Mouse (Mus musculus) spleen, adult 2 months (tissue): Measurements from ENCODE around the gene Cth. TPM values are rescaled to one million over a fixed set of nuclear protein-coding genes. Genes with fewer than 3 reads are reported as not detected.
"Not testable (repeated sequence)": the region's sequence is repeated elsewhere in the genome, so short reads cannot be mapped to it uniquely, and the experiment has no call there.

ENCODE experiments used
- DNase-seq, 2 experiments: peaks; one replicate each; pipeline versions ENCODE4 v3.0.0 to v3.0.0-alpha.2; 2012 to 2021; ENCODE audit warnings: low spot score in 2 of 2, low read depth in 1 of 2
- H3K27ac ChIP-seq: fragments of 200-500 bp; 2 replicates; pipeline ENCODE4 v1.5.1; 2012; ENCODE audit warnings: low read length, inconsistent platforms; ENCODE audit not compliant: insufficient read depth
- H3K27me3 ChIP-seq: fragments of 200-500 bp; 2 replicates; pipeline ENCODE4 v1.6.1; 2012; ENCODE audit warnings: mild to moderate bottlenecking, moderate library complexity, low read length, inconsistent platforms; ENCODE audit not compliant: control insufficient read depth, insufficient read depth
- H3K36me3 ChIP-seq: fragments of 200-500 bp; 2 replicates; pipeline ENCODE4 v1.6.1; 2012; ENCODE audit warnings: mild to moderate bottlenecking, low read length, inconsistent platforms; ENCODE audit not compliant: control insufficient read depth, insufficient read depth
- H3K4me1 ChIP-seq: fragments of 200-500 bp; 2 replicates; pipeline ENCODE4 v1.6.1; 2011; ENCODE audit warnings: inconsistent platforms; ENCODE audit not compliant: control insufficient read depth, insufficient read depth, insufficient read length
- H3K4me3 ChIP-seq: fragments of 200-500 bp; 2 replicates; pipeline ENCODE4 v1.5.1; 2011; ENCODE audit warnings: mild to moderate bottlenecking, inconsistent platforms; ENCODE audit not compliant: insufficient read depth, insufficient read length; ENCODE audit errors: extremely low read depth
- CTCF ChIP-seq: fragments of 200-500 bp; IDR thresholded peaks from 2 replicates; pipeline ENCODE4 v1.5.1; 2011; ENCODE audit warnings: mild to moderate bottlenecking, inconsistent platforms; ENCODE audit not compliant: insufficient read depth, insufficient read length, insufficient replicate concordance; ENCODE audit errors: extremely low read depth
- POLR2A ChIP-seq: fragments of 200-500 bp; IDR thresholded peaks from 2 replicates; pipeline ENCODE4 v1.6.1; 2011; ENCODE audit warnings: low read depth, low read length, inconsistent platforms
- WGBS: fragments of 180-500 bp; shearing (Covaris S2); methylation state at CpG from one replicate; pipeline ENCODE4 v1.1.7; 2018; 5-methylcytosine and 5-hydroxymethylcytosine counted together
- polyA plus RNA-seq: library from polyadenylated mRNA; depleted of rRNA; stranded (reverse); fragments of >200 nt; gene quantifications from 2 replicates; pipeline ENCODE4 v1.2.3, GENCODE M21; 2012

Gene Cth
- polyA plus RNA-seq, 1 experiment: 0.29 TPM

DNA sequence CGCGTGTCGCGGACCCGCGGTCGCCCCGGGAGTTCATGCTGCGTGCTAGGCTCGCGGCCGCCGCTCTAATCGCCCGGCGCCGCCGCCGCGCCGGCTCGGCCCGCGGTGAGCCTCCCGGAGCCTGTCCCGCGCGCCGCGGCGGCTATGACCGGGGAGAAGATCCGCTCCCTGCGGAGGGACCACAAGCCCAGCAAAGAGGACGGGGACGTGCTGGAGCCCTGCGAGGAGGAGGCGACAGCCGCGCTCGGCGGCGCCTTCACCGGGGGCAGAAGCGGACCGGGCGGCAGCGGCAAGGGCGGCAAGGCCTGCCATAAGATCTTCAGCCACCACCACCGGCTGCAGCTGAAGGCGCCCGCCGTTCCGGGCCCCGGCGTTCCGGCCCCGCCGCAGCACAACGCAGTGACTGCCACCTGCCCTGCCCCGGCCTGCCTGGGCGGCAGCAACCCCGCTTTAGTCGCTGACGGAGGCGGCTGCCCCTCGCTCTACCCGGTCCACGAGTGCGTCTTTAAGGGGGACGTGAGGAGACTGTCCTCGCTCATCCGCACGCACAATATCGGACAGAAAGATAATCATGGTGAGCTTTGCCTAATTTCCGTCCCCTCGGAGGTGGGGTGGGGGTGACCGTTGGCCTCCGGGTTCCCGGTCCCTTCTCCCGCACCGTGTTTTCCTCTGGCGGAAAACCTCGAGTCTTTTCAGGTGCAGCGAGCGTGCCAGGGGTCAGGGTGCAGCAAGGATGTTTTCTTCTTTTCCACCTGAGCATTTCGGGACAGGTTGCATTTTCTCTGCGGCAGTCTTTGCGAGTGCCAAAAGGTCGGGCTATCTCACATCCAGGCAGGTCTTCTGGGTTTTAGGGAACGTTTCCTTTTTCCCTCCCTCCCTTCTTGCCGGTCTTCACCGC lies 22.8 kb upstream of the Cth start:
- peak overlapping the region; percentile 100 for H3K27ac ChIP-seq
- H3K4me1 ChIP-seq: peaks cover 5% of the 10 kb centered on the region
- peak in 1 of 2 experiments; percentile 20 for DNase-seq

DNA sequence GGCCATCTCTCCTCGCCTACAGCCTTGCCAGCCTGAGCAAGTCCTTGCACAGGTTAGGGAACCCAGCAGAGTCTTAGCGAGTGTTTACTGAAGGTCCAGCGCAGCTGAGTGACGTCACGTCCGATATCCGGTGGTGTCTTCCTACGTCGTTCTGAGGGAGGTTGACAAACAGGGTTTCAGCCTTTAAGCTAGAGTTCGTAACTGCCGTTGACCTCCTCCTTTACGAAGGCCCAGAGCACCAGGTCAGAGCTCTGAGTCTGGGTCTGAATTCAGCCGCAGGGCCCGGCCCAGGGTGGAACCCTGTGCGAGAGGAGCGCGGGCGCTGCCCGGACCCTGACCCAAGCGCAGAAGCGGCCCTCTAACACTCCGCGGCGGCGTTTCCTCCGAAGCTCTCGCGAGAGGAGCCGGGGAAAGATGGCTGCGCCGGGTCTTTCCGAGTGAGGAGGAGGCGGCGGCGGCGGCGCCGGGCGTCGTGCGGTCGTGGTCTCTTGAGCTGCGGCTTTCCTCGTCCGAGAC lies 22.0 kb upstream of the Cth start, which contains the start of gene Ankrd13c:
TSS of gene Ankrd13c (plus strand) at position 397 of the 516 bp plus-strand sequence.
- under 1% methylated on average over 45 of the region's 45 CpGs for WGBS
- Histone ChIP-seq H3K27me3 (no peaks in the 10 kb centered on the region; the same call in 1 of the 2 replicates), H3K4me3 (peak within 1 kb of the TSS; percentile 89), H3K27ac (peak within 1 kb of the TSS; percentile 100), H3K4me1 (peaks cover 5% of the 10 kb centered on the region), H3K36me3 (no peaks in the 10 kb centered on the region)
- TF ChIP-seq POLR2A (peak; percentile 52), CTCF (no peak)
- peak; percentile 88 to 92 for DNase-seq

More for the DNA sequence above, 22.8 kb upstream of the Cth start:
- under 1% methylated on average over 92 of the region's 93 CpGs for WGBS
- Histone ChIP-seq H3K27me3 (no peaks in the 10 kb centered on the region; the same call in 1 of the 2 replicates), H3K36me3 (no peaks in the 10 kb centered on the region), H3K4me3 (peak overlapping the region; percentile 89)
- TF ChIP-seq CTCF (no peak), POLR2A (no peak)

DNA sequence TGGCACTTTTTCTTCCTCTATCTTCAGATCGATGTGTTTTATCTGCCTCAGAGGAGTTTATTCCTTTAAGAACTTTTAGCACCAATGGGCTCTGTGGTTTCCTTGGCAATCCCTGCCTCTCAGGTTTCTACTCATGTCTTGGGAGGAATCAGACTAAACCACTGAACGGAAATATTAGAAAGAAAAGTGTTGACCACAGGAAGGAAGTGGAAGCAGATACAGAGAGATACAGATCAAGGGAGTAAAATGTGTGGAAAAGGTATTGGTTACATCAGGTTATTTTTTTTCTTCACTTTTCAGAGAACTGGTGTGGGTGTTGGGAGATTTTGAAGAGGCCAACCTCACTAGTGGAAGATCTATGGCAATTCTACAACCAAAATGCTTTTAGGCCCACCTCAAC lies 13.7 kb upstream of the Cth start:
- H3K4me1 ChIP-seq: no peaks in the 10 kb centered on the region
- no peak overlapping the region for H3K4me3 ChIP-seq
- DNase-seq: no peak
- 2% methylated on average over 2 of the region's 2 CpGs for WGBS
- no peak overlapping the region for H3K27ac ChIP-seq
- H3K36me3 ChIP-seq: no peaks in the 10 kb centered on the region
- no peaks in the 10 kb centered on the region; the same call in 1 of the 2 replicates for H3K27me3 ChIP-seq
- no peak for TF ChIP-seq POLR2A
- no peak for TF ChIP-seq CTCF

DNA sequence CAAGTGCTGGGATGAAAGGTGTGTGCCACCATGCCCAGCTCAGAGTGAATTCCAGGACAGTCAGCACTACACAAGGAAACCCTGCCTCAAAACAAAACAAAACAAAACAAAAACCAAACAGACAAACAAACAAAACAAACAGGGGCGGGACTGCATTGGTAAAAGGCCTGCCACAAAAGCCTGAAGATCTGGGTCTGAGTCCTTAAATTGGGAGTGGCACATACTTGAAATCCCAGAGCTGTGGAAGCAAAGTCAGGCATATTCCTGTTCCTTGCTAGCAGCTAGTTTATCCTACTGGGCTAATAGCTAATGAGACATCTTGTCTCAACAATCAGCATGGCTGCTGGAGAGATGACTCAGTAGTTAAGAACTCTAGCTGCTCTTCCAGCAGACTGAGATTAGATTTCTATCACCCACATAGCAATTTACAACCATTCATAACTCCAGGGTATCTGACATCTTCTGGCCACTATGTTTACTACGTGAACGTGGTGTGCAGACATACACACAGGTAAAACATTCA lies 9.5 kb upstream of the Cth start:
- H3K36me3 ChIP-seq: no peaks in the 10 kb centered on the region
- no peak for DNase-seq
- H3K27ac ChIP-seq: no peak overlapping the region
- H3K4me3 ChIP-seq: no peak overlapping the region
- no peaks in the 10 kb centered on the region for H3K4me1 ChIP-seq
- H3K27me3 ChIP-seq: no peaks in the 10 kb centered on the region; the same call in 1 of the 2 replicates
- WGBS: 71% methylated on average over 3 of the region's 3 CpGs
- TF ChIP-seq POLR2A (no peak), CTCF (no peak)

DNA sequence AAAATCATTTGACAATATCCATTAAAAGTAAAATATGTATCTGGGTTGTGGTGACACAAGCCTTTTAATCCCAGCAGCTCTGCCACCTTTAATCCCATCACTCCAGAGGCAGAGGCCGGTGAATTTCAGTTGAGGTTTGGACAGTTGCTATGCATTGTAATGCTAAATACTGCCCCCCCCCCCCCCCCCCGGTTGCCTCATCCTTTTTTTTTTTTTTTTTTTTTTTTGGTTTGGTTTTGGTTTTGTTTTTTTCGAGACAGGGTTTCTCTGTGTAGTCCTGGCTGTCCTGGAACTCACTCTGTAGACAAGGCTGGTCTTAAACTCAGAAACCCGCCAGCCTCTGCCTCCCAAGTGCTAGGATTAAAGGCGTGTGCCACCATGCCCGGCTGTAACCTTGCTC lies 8.3 kb upstream of the Cth start:
- H3K27me3 ChIP-seq, H3K4me1 ChIP-seq, H3K27ac ChIP-seq, DNase-seq, H3K4me3 ChIP-seq, H3K36me3 ChIP-seq: not testable (repeated sequence)
- 69% methylated on average over 5 of the region's 6 CpGs for WGBS

DNA sequence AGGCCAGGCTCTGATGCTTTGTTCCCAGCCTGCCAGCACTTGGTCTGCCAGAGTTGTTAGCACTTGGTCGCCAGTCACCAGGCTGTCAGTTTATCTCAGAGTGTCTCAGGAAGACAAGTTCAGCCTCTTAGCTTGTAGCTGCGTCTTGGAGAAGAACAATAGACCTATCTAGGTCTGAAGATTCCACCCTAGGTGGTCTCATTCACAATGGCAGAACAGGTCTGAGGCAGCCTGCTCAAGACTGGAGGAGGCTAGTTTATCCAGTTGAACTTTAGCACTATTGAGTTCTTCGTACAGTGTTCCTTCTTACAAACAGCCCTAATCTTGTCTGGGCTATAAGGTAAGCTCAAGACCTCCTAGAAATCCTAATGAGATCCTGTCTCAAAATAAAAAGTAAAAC lies 7.2 kb upstream of the Cth start:
- no peak for DNase-seq
- TF ChIP-seq POLR2A: no peak
- TF ChIP-seq CTCF: no peak
- WGBS: 58% methylated on average over 3 of the region's 3 CpGs
- Histone ChIP-seq H3K27me3 (no peaks in the 10 kb centered on the region; the same call in 1 of the 2 replicates), H3K4me1 (no peaks in the 10 kb centered on the region), H3K27ac (no peak overlapping the region), H3K36me3 (no peaks in the 10 kb centered on the region), H3K4me3 (no peak overlapping the region)
